Mouse (Mus musculus): ENCODE measurements around the gene Tbc1d8b. TPM values are rescaled to one million over a fixed set of nuclear protein-coding genes. Genes with fewer than 3 reads are reported as not detected.

Tbc1d8b gene
- polyA plus RNA-seq (2015; fragmentation: Nextera tagmentation; extraction: Ambion mirVana), result 0.90 and 1.0 TPM in 2 replicates

DNA sequence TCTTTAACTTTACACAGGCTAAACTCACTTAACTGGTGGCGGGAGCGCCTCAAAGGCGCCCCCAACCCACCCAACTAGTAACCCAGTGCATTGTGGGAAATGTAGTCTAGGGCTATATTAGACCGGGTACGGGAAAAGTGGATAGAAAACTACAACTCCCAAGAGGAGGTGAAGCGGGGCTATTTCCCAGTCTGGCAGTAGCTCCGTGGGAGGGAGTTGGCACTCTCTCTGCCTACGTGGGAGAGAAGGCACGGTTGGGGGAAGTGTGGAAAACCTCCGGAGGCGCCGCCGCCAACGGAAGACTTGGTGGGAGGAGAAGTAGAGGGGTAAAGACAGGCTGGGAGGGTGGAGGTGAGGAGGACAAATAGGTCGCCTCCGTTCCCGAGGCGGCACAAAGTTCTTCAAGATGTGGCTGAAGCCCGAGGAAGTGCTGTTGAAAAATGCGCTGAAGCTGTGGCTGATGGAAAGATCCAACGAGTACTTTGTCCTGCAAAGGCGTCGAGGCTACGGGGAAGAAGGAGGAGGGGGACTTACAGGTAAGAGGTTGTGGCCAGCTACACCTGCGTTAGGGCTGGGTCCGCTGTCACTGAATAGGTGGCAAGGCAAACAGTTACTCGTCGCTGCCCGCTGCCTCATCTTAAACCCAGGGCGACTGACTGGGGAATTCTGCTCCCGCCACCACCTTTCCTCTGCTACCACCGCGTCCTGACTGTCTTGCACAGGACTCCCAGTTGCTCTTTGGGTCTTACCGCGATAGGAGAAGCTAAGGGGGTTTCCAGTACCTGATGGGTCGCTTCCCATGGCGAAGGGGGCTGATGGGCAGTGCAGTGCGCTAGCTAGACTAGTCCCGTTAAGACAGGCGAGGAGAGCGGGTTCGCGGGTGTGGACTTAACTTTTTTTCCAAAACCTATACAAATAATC, at the start of gene Tbc1d8b:
Gene Tbc1d8b (plus strand): TSS at position 222 of the 921 bp plus-strand sequence.
- Histone ChIP-seq H3K4me1 (ENCODE audit: control insufficient read depth, low read depth, low read length) (no peaks in the 10 kb centered on the region), H3K9ac (ENCODE audit: low read depth, low read length) (peak within 1 kb of the TSS; percentile 68), H3K9me3 (replicated peaks; ENCODE audit: control insufficient read depth, low read length) (no peaks in the 10 kb centered on the region), H3K27ac (ENCODE audit: low read length) (peak within 1 kb of the TSS; percentile 7; the same call in 1 of the 2 replicates), H3K27me3 (ENCODE audit: control insufficient read depth, insufficient read depth, low read depth, low read length) (no peaks in the 10 kb centered on the region), H3K4me3 (ENCODE audit: low read depth, low read length) (peak within 1 kb of the TSS; percentile 70), H3K4me2 (ENCODE audit: low read depth, low read length) (peak within 1 kb of the TSS; percentile 73), H3K36me3 (ENCODE audit: control insufficient read depth, insufficient read depth) (no peaks in the 10 kb centered on the region)
- ATAC-seq (ENCODE audit: low read depth), result peak; percentile 99
- 11% methylated on average over 43 of the region's 43 CpGs for WGBS (ENCODE audit: insufficient replicate concordance)

DNA sequence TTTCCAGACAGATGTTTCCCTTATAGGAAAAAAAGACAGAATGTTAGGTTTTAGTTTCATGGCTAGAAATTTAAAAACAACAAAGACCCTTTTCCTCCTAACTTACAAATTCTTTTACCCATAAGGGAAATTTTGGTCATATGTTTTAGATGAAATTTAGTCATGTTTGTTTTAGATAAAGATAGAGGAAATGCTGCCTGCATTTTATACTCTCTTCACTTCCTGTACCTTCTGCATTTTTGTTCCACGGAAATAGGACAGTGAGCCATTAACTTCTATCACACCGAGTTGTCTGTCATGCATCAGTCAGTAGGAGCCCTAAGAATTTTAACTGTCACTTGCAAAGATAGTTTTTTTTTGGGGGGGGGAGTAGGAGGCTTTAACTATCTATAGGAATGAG, 45.1 kb upstream of the Tbc1d8b start:
- no peak for ATAC-seq (ENCODE audit: low read depth)
- 25% methylated on average over 2 of the region's 2 CpGs for WGBS (ENCODE audit: insufficient replicate concordance)
- no peak overlapping the region for H3K27ac ChIP-seq (ENCODE audit: low read length)

GRCm38 (mm10) chrX:139640418-139640817, 44.4 kb upstream of the Tbc1d8b start:
- Histone ChIP-seq H3K4me1 (ENCODE audit: control insufficient read depth, low read depth, low read length) (no peaks in the 10 kb centered on the region), H3K9me3 (replicated peaks; ENCODE audit: control insufficient read depth, low read length) (no peaks in the 10 kb centered on the region), H3K4me2 (ENCODE audit: low read depth, low read length) (no peak overlapping the region), H3K36me3 (ENCODE audit: control insufficient read depth, insufficient read depth) (no peaks in the 10 kb centered on the region), H3K27me3 (ENCODE audit: control insufficient read depth, insufficient read depth, low read depth, low read length) (no peaks in the 10 kb centered on the region), H3K9ac (ENCODE audit: low read depth, low read length) (no peak overlapping the region), H3K4me3 (ENCODE audit: low read depth, low read length) (no peak overlapping the region), H3K27ac (ENCODE audit: low read length) (no peak overlapping the region)
- ATAC-seq (ENCODE audit: low read depth), result peak; percentile 47; the same call in 1 of the 2 replicates

More for the DNA sequence above, 45.1 kb upstream of the Tbc1d8b start:
- H3K9ac ChIP-seq (ENCODE audit: low read depth, low read length), result no peak overlapping the region
- no peaks in the 10 kb centered on the region for H3K27me3 ChIP-seq (ENCODE audit: control insufficient read depth, insufficient read depth, low read depth, low read length)
- H3K4me1 ChIP-seq (ENCODE audit: control insufficient read depth, low read depth, low read length), result no peaks in the 10 kb centered on the region
- no peaks in the 10 kb centered on the region for H3K9me3 ChIP-seq (replicated peaks; ENCODE audit: control insufficient read depth, low read length)
- no peaks in the 10 kb centered on the region for H3K36me3 ChIP-seq (ENCODE audit: control insufficient read depth, insufficient read depth)
- H3K4me3 ChIP-seq (ENCODE audit: low read depth, low read length), result no peak overlapping the region
- no peak overlapping the region for H3K4me2 ChIP-seq (ENCODE audit: low read depth, low read length)

- no peak overlapping the region for H3K9ac ChIP-seq (ENCODE audit: low read depth, low read length)
- ATAC-seq (ENCODE audit: low read depth), result no peak
- no peak overlapping the region for H3K4me2 ChIP-seq (ENCODE audit: low read depth, low read length)
- no peaks in the 10 kb centered on the region for H3K36me3 ChIP-seq (ENCODE audit: control insufficient read depth, insufficient read depth)
- H3K4me1 ChIP-seq (ENCODE audit: control insufficient read depth, low read depth, low read length), result peaks cover 3% of the 10 kb centered on the region
- H3K27me3 ChIP-seq (ENCODE audit: control insufficient read depth, insufficient read depth, low read depth, low read length), result no peaks in the 10 kb centered on the region
- no peak overlapping the region for H3K4me3 ChIP-seq (ENCODE audit: low read depth, low read length)
- no peaks in the 10 kb centered on the region for H3K9me3 ChIP-seq (replicated peaks; ENCODE audit: control insufficient read depth, low read length)
- no peak overlapping the region for H3K27ac ChIP-seq (ENCODE audit: low read length)
- WGBS (ENCODE audit: insufficient replicate concordance), result 69% methylated on average over 5 of the region's 5 CpGs
These were observed 32.6 kb upstream of the Tbc1d8b start for GRCm38 (mm10) chrX:139652226-139652625.

GRCm38 (mm10) chrX:139653292-139653691, 31.5 kb upstream of the Tbc1d8b start:
- Histone ChIP-seq H3K36me3 (ENCODE audit: control insufficient read depth, insufficient read depth) (no peaks in the 10 kb centered on the region), H3K4me3 (ENCODE audit: low read depth, low read length) (no peak overlapping the region), H3K9ac (ENCODE audit: low read depth, low read length) (no peak overlapping the region), H3K9me3 (replicated peaks; ENCODE audit: control insufficient read depth, low read length) (no peaks in the 10 kb centered on the region), H3K4me1 (ENCODE audit: control insufficient read depth, low read depth, low read length) (peaks cover 3% of the 10 kb centered on the region), H3K4me2 (ENCODE audit: low read depth, low read length) (no peak overlapping the region), H3K27me3 (ENCODE audit: control insufficient read depth, insufficient read depth, low read depth, low read length) (no peaks in the 10 kb centered on the region), H3K27ac (ENCODE audit: low read length) (no peak overlapping the region)
- 29% methylated on average over 3 of the region's 3 CpGs for WGBS (ENCODE audit: insufficient replicate concordance)
- peak; percentile 78 for ATAC-seq (ENCODE audit: low read depth)

- Histone ChIP-seq H3K4me1 (ENCODE audit: control insufficient read depth, low read depth, low read length) (peaks cover 3% of the 10 kb centered on the region), H3K9ac (ENCODE audit: low read depth, low read length) (no peak overlapping the region), H3K36me3 (ENCODE audit: control insufficient read depth, insufficient read depth) (no peaks in the 10 kb centered on the region), H3K9me3 (replicated peaks; ENCODE audit: control insufficient read depth, low read length) (no peaks in the 10 kb centered on the region), H3K4me2 (ENCODE audit: low read depth, low read length) (no peak overlapping the region), H3K27me3 (ENCODE audit: control insufficient read depth, insufficient read depth, low read depth, low read length) (no peaks in the 10 kb centered on the region), H3K4me3 (ENCODE audit: low read depth, low read length) (no peak overlapping the region), H3K27ac (ENCODE audit: low read length) (no peak overlapping the region)
- ATAC-seq (ENCODE audit: low read depth), result peak; percentile 73
- 48% methylated on average over 5 of the region's 5 CpGs for WGBS (ENCODE audit: insufficient replicate concordance)
These were observed 30.3 kb upstream of the Tbc1d8b start for GRCm38 (mm10) chrX:139654350-139655063.

GRCm38 (mm10) chrX:139662111-139662510, 22.7 kb upstream of the Tbc1d8b start:
- Histone ChIP-seq H3K36me3 (ENCODE audit: control insufficient read depth, insufficient read depth) (no peaks in the 10 kb centered on the region), H3K27me3 (ENCODE audit: control insufficient read depth, insufficient read depth, low read depth, low read length) (no peaks in the 10 kb centered on the region), H3K4me3 (ENCODE audit: low read depth, low read length) (no peak overlapping the region), H3K4me1 (ENCODE audit: control insufficient read depth, low read depth, low read length) (no peaks in the 10 kb centered on the region), H3K9ac (ENCODE audit: low read depth, low read length) (no peak overlapping the region), H3K9me3 (replicated peaks; ENCODE audit: control insufficient read depth, low read length) (no peaks in the 10 kb centered on the region), H3K27ac (ENCODE audit: low read length) (no peak overlapping the region), H3K4me2 (ENCODE audit: low read depth, low read length) (no peak overlapping the region)
- WGBS (ENCODE audit: insufficient replicate concordance), result 50% methylated on average over 1 of the region's 1 CpGs
- no peak for ATAC-seq (ENCODE audit: low read depth)

GRCm38 (mm10) chrX:139665829-139666228, 19.0 kb upstream of the Tbc1d8b start:
- Histone ChIP-seq H3K4me1 (ENCODE audit: control insufficient read depth, low read depth, low read length) (no peaks in the 10 kb centered on the region), H3K9me3 (replicated peaks; ENCODE audit: control insufficient read depth, low read length) (no peaks in the 10 kb centered on the region), H3K36me3 (ENCODE audit: control insufficient read depth, insufficient read depth) (no peaks in the 10 kb centered on the region), H3K27ac (ENCODE audit: low read length) (no peak overlapping the region), H3K9ac (ENCODE audit: low read depth, low read length) (no peak overlapping the region), H3K4me2 (ENCODE audit: low read depth, low read length) (no peak overlapping the region), H3K27me3 (ENCODE audit: control insufficient read depth, insufficient read depth, low read depth, low read length) (no peaks in the 10 kb centered on the region), H3K4me3 (ENCODE audit: low read depth, low read length) (no peak overlapping the region)
- WGBS (ENCODE audit: insufficient replicate concordance), result 73% methylated on average over 2 of the region's 2 CpGs
- no peak for ATAC-seq (ENCODE audit: low read depth)

DNA sequence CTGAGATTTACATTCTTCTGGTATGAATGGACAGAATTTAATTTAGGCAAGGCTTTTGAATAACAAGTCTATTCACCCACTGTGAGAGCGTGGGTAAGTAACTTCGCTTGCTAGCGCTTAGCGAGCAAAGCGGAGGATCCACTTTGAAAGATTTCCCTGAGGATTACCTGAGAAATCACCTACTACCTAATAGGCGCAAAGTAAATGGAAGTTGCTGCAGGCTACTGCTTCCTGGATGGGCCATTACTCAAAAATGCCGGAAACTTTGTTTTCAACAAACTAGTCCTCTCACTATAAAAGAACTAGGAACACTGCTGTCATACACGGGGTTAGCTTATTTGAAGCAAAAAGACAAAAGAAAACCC, 404 bp upstream of the Tbc1d8b start:
- WGBS (ENCODE audit: insufficient replicate concordance), result 18% methylated on average over 8 of the region's 8 CpGs
- peak; percentile 12 for ATAC-seq (ENCODE audit: low read depth)
- no peaks in the 10 kb centered on the region for H3K27me3 ChIP-seq (ENCODE audit: control insufficient read depth, insufficient read depth, low read depth, low read length)
- no peaks in the 10 kb centered on the region for H3K4me1 ChIP-seq (ENCODE audit: control insufficient read depth, low read depth, low read length)
- H3K4me2 ChIP-seq (ENCODE audit: low read depth, low read length), result peak overlapping the region; percentile 73
- H3K36me3 ChIP-seq (ENCODE audit: control insufficient read depth, insufficient read depth), result no peaks in the 10 kb centered on the region
- H3K4me3 ChIP-seq (ENCODE audit: low read depth, low read length), result peak overlapping the region; percentile 70
- H3K9me3 ChIP-seq (replicated peaks; ENCODE audit: control insufficient read depth, low read length), result no peaks in the 10 kb centered on the region
- peak overlapping the region; percentile 7; the same call in 1 of the 2 replicates for H3K27ac ChIP-seq (ENCODE audit: low read length)
- H3K9ac ChIP-seq (ENCODE audit: low read depth, low read length), result peak overlapping the region; percentile 55
